Mouse (Mus musculus): Measurements from ENCODE around the gene Rbms1. TPM values are rescaled to one million over a fixed set of nuclear protein-coding genes. Genes with fewer than 3 reads are reported as not detected.
"Not testable (repeated sequence)": the region's sequence is repeated elsewhere in the genome, so short reads cannot be mapped to it uniquely, and the experiment has no call there.

Gene Rbms1
- total and polyA plus RNA-seq, 3 experiments, result 10.1 to 27.4 TPM; not detected in 1

DNA sequence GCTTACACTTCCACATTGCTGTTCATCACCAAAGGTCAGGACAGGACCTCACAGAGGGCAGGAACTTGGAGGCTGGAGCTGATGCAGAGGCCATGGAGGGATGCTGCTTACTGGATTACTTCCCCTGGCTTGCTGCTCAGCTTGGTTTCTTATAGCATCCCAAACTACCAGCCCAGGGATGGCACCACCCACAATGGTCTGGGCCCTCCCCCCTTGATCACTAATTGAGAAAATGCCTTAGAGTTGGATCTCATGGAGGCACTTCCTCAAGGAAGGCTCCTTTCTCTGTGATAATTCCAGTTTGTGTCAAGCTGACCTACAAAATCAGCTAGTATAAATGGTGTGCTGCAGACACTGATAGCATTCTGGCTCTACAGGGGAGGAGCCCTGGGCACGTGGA, 132.5 kb downstream of the Rbms1 start:
- not testable (repeated sequence) for H3K36me3 ChIP-seq (ENCODE audit: control insufficient read depth in 1 of 2, insufficient read depth in 2 of 2, low read length in 2 of 2); H3K27me3 ChIP-seq (ENCODE audit: control insufficient read depth in 1 of 2, insufficient read depth in 2 of 2, low read length in 2 of 2); H3K9me3 ChIP-seq (replicated peaks; ENCODE audit: insufficient read depth, low read length); H3K9ac ChIP-seq (ENCODE audit: control insufficient read depth, low read depth, low read length, poor library complexity, severe bottlenecking); H3K4me3 ChIP-seq (ENCODE audit: control insufficient read depth in 1 of 2, insufficient read depth in 1 of 2, low read depth in 2 of 2, low read length in 2 of 2); H3K27ac ChIP-seq (ENCODE audit: control insufficient read depth, low read depth, low read length); H3K79me2 ChIP-seq (ENCODE audit: control insufficient read depth, insufficient read depth, low read length, poor library complexity); DNase-seq (ENCODE audit: low read depth, low spot score); H3K4me1 ChIP-seq (ENCODE audit: control insufficient read depth in 1 of 2, insufficient read depth in 2 of 2, low read length in 2 of 2)

DNA sequence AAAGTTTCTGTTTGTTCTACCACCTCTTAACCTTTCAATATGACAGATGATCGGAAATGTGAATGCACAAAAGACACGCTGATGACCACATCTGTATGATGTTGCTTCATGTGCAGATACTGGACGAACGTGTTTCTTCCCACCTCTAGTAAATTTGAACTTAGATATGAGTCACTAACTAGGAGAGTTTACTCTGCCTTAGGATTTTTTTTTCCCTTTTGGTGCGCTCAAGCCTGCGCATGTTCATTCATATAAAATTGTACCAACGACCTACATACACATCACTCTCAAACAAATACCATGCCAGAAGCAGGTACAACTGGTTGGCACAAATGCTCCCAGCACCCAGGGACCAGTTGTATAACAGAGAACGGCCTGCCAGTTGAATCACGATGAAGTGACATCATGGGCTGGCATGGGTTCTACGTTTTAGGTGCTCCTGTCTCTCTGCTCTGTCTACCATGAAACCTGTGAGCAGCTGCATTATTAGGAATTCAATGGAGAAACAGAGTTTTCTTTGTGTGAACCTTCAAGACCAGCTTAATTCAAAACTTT, 134.0 kb downstream of the Rbms1 start:
- no peaks in the 10 kb centered on the region for H3K9me3 ChIP-seq (replicated peaks; ENCODE audit: insufficient read depth, low read length)
- H3K36me3 ChIP-seq (ENCODE audit: control insufficient read depth in 1 of 2, insufficient read depth in 2 of 2, low read length in 2 of 2), result no peaks in the 10 kb centered on the region
- no peaks in the 10 kb centered on the region for H3K79me2 ChIP-seq (ENCODE audit: control insufficient read depth, insufficient read depth, low read length, poor library complexity)
- no peak overlapping the region for H3K27ac ChIP-seq (ENCODE audit: control insufficient read depth, low read depth, low read length)
- no peaks in the 10 kb centered on the region for H3K4me1 ChIP-seq (ENCODE audit: control insufficient read depth in 1 of 2, insufficient read depth in 2 of 2, low read length in 2 of 2)
- H3K4me3 ChIP-seq (ENCODE audit: control insufficient read depth in 1 of 2, insufficient read depth in 1 of 2, low read depth in 2 of 2, low read length in 2 of 2), result no peak overlapping the region
- DNase-seq (ENCODE audit: low read depth, low spot score), result no peak
- no peaks in the 10 kb centered on the region for H3K27me3 ChIP-seq (ENCODE audit: control insufficient read depth in 1 of 2, insufficient read depth in 2 of 2, low read length in 2 of 2)
- H3K9ac ChIP-seq (ENCODE audit: control insufficient read depth, low read depth, low read length, poor library complexity, severe bottlenecking), result no peak overlapping the region
- TF ChIP-seq ZMIZ1 (IDR thresholded peaks at IDR 0.05; ENCODE audit: low read depth, low read length), result no peak
- no peak for TF ChIP-seq NELFE (IDR thresholded peaks at IDR 0.05; ENCODE audit: low read depth, low read length)
- no peak for TF ChIP-seq MYC (IDR thresholded peaks at IDR 0.05; ENCODE audit: low read depth, low read length)
- TF ChIP-seq MAZ (IDR thresholded peaks at IDR 0.05; ENCODE audit: low read depth, low read length), result no peak

DNA sequence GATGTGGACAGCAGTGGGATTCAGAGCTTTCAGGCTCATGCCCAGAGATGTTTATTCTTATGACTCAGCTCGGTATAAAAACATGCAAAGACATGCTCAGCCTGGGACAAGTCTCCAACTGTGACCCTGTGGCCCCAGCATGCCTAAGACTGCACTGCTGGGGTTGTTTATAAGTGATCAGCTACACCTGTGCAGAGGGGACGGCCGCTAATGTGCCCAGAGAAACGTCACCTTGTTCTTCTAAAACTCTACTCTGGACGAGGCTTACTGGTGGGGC, 135.9 kb downstream of the Rbms1 start:
- no peak for TF ChIP-seq GABPA (IDR thresholded peaks at IDR 0.05; ENCODE audit: low read depth, low read length)
- TF ChIP-seq MAZ (IDR thresholded peaks at IDR 0.05; ENCODE audit: low read depth, low read length), result no peak
- TF ChIP-seq TAL1 (IDR thresholded peaks at IDR 0.05; ENCODE audit: low read length), result no peak
- no peak for TF ChIP-seq ETS1 (IDR thresholded peaks at IDR 0.05; ENCODE audit: low read depth, low read length)
- no peak for TF ChIP-seq POLR2AphosphoS5 (IDR thresholded peaks at IDR 0.05; ENCODE audit: borderline replicate concordance, low read depth, low read length)
- TF ChIP-seq RAD21 (IDR thresholded peaks at IDR 0.05; ENCODE audit: low read depth, low read length), result no peak
- TF ChIP-seq ZNF384 (IDR thresholded peaks at IDR 0.05; ENCODE audit: low read depth, low read length), result no peak
- TF ChIP-seq MAX (IDR thresholded peaks at IDR 0.05; ENCODE audit: low read length), result no peak
- no peak for TF ChIP-seq POLR2AphosphoS2 (IDR thresholded peaks at IDR 0.05; ENCODE audit: low read length)
- no peak for TF ChIP-seq TBP (IDR thresholded peaks at IDR 0.05; ENCODE audit: low read depth, low read length)
- no peak for TF ChIP-seq E2F4 (IDR thresholded peaks at IDR 0.05; ENCODE audit: borderline replicate concordance, low read depth, low read length)
- no peak for TF ChIP-seq NELFE (IDR thresholded peaks at IDR 0.05; ENCODE audit: low read depth, low read length)
- no peak for TF ChIP-seq ELF1 (IDR thresholded peaks at IDR 0.05; ENCODE audit: low read depth, low read length)
- no peak for TF ChIP-seq NRF1 (IDR thresholded peaks at IDR 0.05; ENCODE audit: insufficient read depth, low read depth, low read length, poor library complexity, severe bottlenecking)
- TF ChIP-seq MYB (IDR thresholded peaks at IDR 0.05; ENCODE audit: low read depth, low read length), result no peak
- TF ChIP-seq KAT2A (conservative IDR thresholded peaks at IDR 0.05; ENCODE audit: low read depth, low read length), result no peak
- TF ChIP-seq SIN3A (IDR thresholded peaks at IDR 0.05; ENCODE audit: low read length), result no peak
- no peak for TF ChIP-seq CTCF (IDR thresholded peaks at IDR 0.05 in 2 of 3, conservative IDR thresholded peaks at IDR 0.05 in 1 of 3; ENCODE audit: control insufficient read depth in 1 of 3, insufficient read depth in 1 of 3, low read depth in 2 of 3, low read length in 3 of 3, poor library complexity in 1 of 3, severe bottlenecking in 1 of 3)
- TF ChIP-seq RCOR1 (IDR thresholded peaks at IDR 0.05; ENCODE audit: low read depth, low read length), result no peak
- Histone ChIP-seq H3K4me1 (ENCODE audit: control insufficient read depth in 1 of 2, insufficient read depth in 2 of 2, low read length in 2 of 2) (no peaks in the 10 kb centered on the region), H3K36me3 (ENCODE audit: control insufficient read depth in 1 of 2, insufficient read depth in 2 of 2, low read length in 2 of 2) (no peaks in the 10 kb centered on the region)

More for the DNA sequence above, 135.9 kb downstream of the Rbms1 start:
- H3K4me3 ChIP-seq (ENCODE audit: control insufficient read depth in 1 of 2, insufficient read depth in 1 of 2, low read depth in 2 of 2, low read length in 2 of 2), result no peak overlapping the region
- DNase-seq (ENCODE audit: low read depth, low spot score), result no peak
- no peak overlapping the region for H3K9ac ChIP-seq (ENCODE audit: control insufficient read depth, low read depth, low read length, poor library complexity, severe bottlenecking)
- H3K9me3 ChIP-seq (replicated peaks; ENCODE audit: insufficient read depth, low read length), result no peaks in the 10 kb centered on the region
- no peak overlapping the region for H3K27ac ChIP-seq (ENCODE audit: control insufficient read depth, low read depth, low read length)
- no peaks in the 10 kb centered on the region for H3K79me2 ChIP-seq (ENCODE audit: control insufficient read depth, insufficient read depth, low read length, poor library complexity)
- H3K27me3 ChIP-seq (ENCODE audit: control insufficient read depth in 1 of 2, insufficient read depth in 2 of 2, low read length in 2 of 2), result no peaks in the 10 kb centered on the region
